Mouse (Mus musculus) limb, embryonic 12.5 days (tissue): ENCODE measurements around the gene Utp4. TPM values are rescaled to one million over a fixed set of nuclear protein-coding genes. Genes with fewer than 3 reads are reported as not detected.
"Not testable (repeated sequence)": the region's sequence is repeated elsewhere in the genome, so short reads cannot be mapped to it uniquely, and the experiment has no call there.

ENCODE experiments used
- ATAC-seq: fragments of 200-750 bp; cut with Nextera tagmentation; 2 replicates; pipeline ENCODE4 v1.8.0; 2017; ENCODE audit warnings: low read depth, moderate TSS enrichment; ENCODE audit not compliant: insufficient number of reproducible peaks, insufficient read depth, low FRiP score, low TSS enrichment
- H3K27ac ChIP-seq: fragments of 300-500 bp; sonication (generic); 2 replicates; pipeline ENCODE4 v1.5.1; 2016; ENCODE audit warnings: mild to moderate bottlenecking, moderate library complexity
- H3K27me3 ChIP-seq: fragments of 300-500 bp; sonication (generic); 2 replicates; pipeline ENCODE4 v1.6.1; 2016; ENCODE audit warnings: mild to moderate bottlenecking, moderate library complexity
- H3K36me3 ChIP-seq: fragments of 300-500 bp; sonication (generic); 2 replicates; pipeline ENCODE4 v1.6.1; 2016; ENCODE audit warnings: mild to moderate bottlenecking, moderate library complexity
- H3K4me1 ChIP-seq: fragments of 300-500 bp; sonication (generic); replicated peaks from 2 replicates; pipeline ENCODE4 v1.6.1; 2016
- H3K4me2 ChIP-seq: fragments of 300-500 bp; sonication (generic); 2 replicates; pipeline ENCODE4 v1.6.1; 2016; ENCODE audit warnings: mild to moderate bottlenecking, moderate library complexity
- H3K4me3 ChIP-seq: fragments of 300-500 bp; sonication (generic); replicated peaks from 2 replicates; pipeline ENCODE4 v1.5.1; 2016; ENCODE audit warnings: mild to moderate bottlenecking
- H3K9ac ChIP-seq: fragments of 300-500 bp; sonication (generic); replicated peaks from 2 replicates; pipeline ENCODE4 v1.6.1; 2016; ENCODE audit warnings: mild to moderate bottlenecking, moderate library complexity
- H3K9me3 ChIP-seq: fragments of 300-500 bp; sonication (generic); 2 replicates; pipeline ENCODE4 v1.6.1; 2016; ENCODE audit warnings: mild to moderate bottlenecking, moderate library complexity
- WGBS: fragments of 180-500 bp; shearing (Covaris S2); methylation state at CpG from one replicate; pipeline ENCODE4 v1.1.7; 2016; 5-methylcytosine and 5-hydroxymethylcytosine counted together
- polyA plus RNA-seq: library from polyadenylated mRNA; unstranded; fragments of >200 nt; fragmentation: Nextera tagmentation; extraction: Ambion mirVana; gene quantifications from 2 replicates; pipeline ENCODE4 v1.2.1, GENCODE M21; 2016

Utp4 gene
- polyA plus RNA-seq, 1 experiment from 2014 or later, result 67.9 TPM

DNA sequence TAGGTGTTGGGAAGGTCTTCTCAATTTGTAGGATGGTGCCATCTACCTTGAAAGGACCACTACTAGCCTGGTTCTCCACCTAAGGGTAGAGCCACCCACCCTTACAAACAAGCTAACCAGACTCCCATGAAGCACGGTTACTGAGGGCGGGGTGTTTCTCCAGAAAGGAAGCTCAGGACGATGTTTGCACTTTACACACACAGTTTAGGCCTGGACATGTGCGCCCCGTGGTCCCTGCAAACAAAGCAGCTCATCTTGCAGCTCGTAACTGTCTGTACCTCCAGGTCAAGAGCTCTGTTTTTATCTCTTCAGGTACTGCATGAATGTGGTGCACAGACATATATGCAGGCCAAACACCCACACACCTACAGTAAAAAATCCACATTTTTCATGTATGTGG lies 13.2 kb downstream of the Utp4 start:
- Histone ChIP-seq H3K4me1 (no peaks in the 10 kb centered on the region), H3K4me3 (no peak overlapping the region), H3K27me3 (no peaks in the 10 kb centered on the region), H3K4me2 (no peak overlapping the region), H3K9me3 (no peaks in the 10 kb centered on the region), H3K9ac (no peak overlapping the region), H3K27ac (no peak overlapping the region), H3K36me3 (peaks cover 87% of the 10 kb centered on the region)
- no peak for ATAC-seq
- WGBS, result 93% methylated on average over 6 of the region's 6 CpGs

DNA sequence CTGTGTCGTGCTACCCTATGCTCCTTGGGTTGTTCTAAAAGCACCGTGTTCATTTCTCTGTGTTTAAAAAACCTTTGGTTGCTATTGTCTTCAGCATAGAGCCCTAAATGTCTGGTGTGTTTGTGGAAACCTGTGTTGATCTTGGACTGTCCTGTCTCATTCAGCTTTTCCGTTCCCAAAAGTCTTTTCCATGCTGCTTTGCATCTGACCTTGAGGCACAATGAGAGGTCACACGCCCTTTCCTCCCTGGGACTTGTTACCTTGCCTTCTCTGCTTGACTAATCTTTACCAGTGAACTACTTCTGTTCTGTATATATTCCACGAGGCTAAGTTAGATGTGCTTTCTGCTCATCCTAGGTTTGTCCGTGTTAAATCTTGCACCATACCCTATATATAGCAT lies 14.0 kb downstream of the Utp4 start:
- ATAC-seq, result no peak
- H3K36me3 ChIP-seq, result peaks cover 87% of the 10 kb centered on the region
- no peak overlapping the region for H3K9ac ChIP-seq
- no peaks in the 10 kb centered on the region for H3K4me1 ChIP-seq
- no peaks in the 10 kb centered on the region for H3K27me3 ChIP-seq
- H3K9me3 ChIP-seq, result no peaks in the 10 kb centered on the region
- no peak overlapping the region for H3K27ac ChIP-seq
- 94% methylated on average over 6 of the region's 6 CpGs for WGBS
- no peak overlapping the region for H3K4me2 ChIP-seq
- H3K4me3 ChIP-seq, result no peak overlapping the region

- Histone ChIP-seq H3K27me3 (no peaks in the 10 kb centered on the region), H3K9ac (no peak overlapping the region), H3K4me2 (no peak overlapping the region), H3K4me3 (no peak overlapping the region), H3K27ac (no peak overlapping the region), H3K36me3 (peaks cover 85% of the 10 kb centered on the region), H3K9me3 (no peaks in the 10 kb centered on the region), H3K4me1 (no peaks in the 10 kb centered on the region)
- ATAC-seq, result no peak
- 96% methylated on average over 7 of the region's 7 CpGs for WGBS
Observed at GRCm38 (mm10) chr8:106908291-106908690, 14.9 kb downstream of the Utp4 start.

DNA sequence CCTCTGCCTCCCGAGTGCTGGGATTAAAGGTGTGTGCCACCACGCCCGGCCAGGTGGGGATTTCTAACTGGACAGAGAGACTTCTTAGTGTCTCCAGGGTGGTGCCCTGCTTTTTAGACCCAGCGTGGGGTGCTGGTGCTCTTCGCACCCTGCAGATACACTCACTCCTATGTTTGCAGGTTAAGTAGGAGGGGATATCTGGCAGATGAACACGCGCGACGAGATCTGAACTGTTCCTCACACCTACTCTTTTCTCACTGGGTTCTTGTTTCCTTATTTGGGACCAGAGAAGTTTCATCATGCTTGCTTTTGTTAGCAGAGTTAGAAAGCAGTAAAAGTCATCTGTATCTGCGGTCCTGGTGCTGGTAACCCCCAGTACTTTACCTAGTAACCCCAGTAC lies 20.2 kb downstream of the Utp4 start:
- WGBS, result 97% methylated on average over 10 of the region's 10 CpGs
- H3K4me1 ChIP-seq, result no peaks in the 10 kb centered on the region
- no peak overlapping the region for H3K4me3 ChIP-seq
- no peak overlapping the region for H3K9ac ChIP-seq
- no peak for ATAC-seq
- no peaks in the 10 kb centered on the region for H3K9me3 ChIP-seq
- no peak overlapping the region for H3K4me2 ChIP-seq
- no peak overlapping the region for H3K27ac ChIP-seq
- H3K36me3 ChIP-seq, result peaks cover 84% of the 10 kb centered on the region
- no peaks in the 10 kb centered on the region for H3K27me3 ChIP-seq

DNA sequence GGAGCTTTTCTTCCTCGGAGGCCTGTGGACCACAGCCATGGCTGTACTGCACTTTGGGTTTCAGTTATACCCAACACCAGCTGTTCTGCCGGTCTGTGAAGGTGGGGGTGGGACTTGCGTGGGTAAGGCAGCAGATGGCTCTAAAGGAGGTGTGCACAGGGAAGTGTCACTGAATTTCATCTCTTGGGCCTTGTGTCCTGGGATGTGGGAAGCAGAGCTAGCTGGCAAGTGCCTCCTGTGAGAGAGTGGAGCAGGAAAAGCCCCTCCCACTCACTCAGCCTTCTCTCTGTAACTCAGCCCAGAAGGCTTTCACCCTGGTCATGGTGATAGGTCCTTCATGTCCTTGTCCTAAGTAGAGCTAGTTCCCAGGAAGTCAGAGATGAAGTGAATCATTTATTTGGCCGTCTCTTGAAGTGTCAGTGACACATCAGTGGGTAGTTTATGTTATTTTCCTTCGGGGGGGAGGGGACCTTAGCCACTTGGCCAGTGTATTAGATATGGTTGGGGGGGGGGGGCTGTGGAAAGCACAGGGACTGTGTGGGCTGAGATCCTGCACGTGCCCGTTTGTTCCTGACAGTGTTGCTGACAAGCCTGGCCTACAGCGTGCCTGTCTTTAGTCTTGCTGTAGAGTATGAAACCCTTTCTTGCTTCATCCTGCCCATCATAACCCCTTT lies 26.4 kb downstream of the Utp4 start:
- Histone ChIP-seq H3K9me3 (no peaks in the 10 kb centered on the region), H3K27ac (no peak overlapping the region), H3K4me2 (no peak overlapping the region), H3K4me1 (0 out of 2 replicates have a peak, but pooled peaks cover 3% of the 10 kb centered on the region), H3K27me3 (no peaks in the 10 kb centered on the region), H3K9ac (no peak overlapping the region), H3K36me3 (peaks cover 85% of the 10 kb centered on the region), H3K4me3 (no peak overlapping the region)
- ATAC-seq, result no peak
- WGBS, result 91% methylated on average over 8 of the region's 8 CpGs

GRCm38 (mm10) chr8:106920395-106920741 lies 26.9 kb downstream of the Utp4 start:
- no peak overlapping the region for H3K27ac ChIP-seq
- 97% methylated on average over 5 of the region's 5 CpGs for WGBS
- no peak overlapping the region for H3K4me2 ChIP-seq
- no peak overlapping the region for H3K9ac ChIP-seq
- no peaks in the 10 kb centered on the region for H3K9me3 ChIP-seq
- peaks cover 80% of the 10 kb centered on the region for H3K36me3 ChIP-seq
- no peaks in the 10 kb centered on the region for H3K27me3 ChIP-seq
- H3K4me3 ChIP-seq, result no peak overlapping the region
- no peak for ATAC-seq
- H3K4me1 ChIP-seq, result 0 out of 2 replicates have a peak, but pooled peaks cover 3% of the 10 kb centered on the region

- Histone ChIP-seq H3K27ac (no peak overlapping the region), H3K9me3 (no peaks in the 10 kb centered on the region), H3K27me3 (no peaks in the 10 kb centered on the region), H3K4me3 (no peak overlapping the region), H3K9ac (no peak overlapping the region), H3K36me3 (peaks cover 44% of the 10 kb centered on the region), H3K4me1 (peaks cover 4% of the 10 kb centered on the region; the same call in 1 of the 2 replicates), H3K4me2 (no peak overlapping the region)
- WGBS, result 84% methylated on average over 4 of the region's 4 CpGs
- no peak for ATAC-seq
Observed at GRCm38 (mm10) chr8:106924057-106924456, 30.6 kb downstream of the Utp4 start.

GRCm38 (mm10) chr8:106924904-106925349 lies 31.5 kb downstream of the Utp4 start:
- WGBS, result 88% methylated on average over 8 of the region's 8 CpGs
- Histone ChIP-seq H3K27me3 (no peaks in the 10 kb centered on the region), H3K27ac (no peak overlapping the region)

DNA sequence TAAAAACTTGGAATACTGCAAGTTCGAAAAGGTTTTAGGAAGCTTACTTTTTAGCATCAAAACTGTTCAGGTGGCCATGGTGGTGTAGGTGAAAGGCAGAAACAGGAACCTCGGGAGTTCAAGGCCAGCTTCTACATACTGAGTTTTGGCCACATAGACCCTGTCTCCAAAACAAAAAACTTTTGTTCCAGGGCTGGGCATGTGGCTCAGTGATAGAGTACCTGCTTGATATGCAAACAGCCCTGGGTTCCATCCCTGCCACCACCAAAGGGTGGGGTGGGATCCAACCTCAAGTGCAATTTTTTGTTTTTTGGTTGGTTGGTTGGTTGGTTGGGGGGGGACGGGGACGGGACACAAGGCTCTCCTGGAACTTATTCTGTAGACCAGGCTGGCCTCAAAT lies 32.0 kb downstream of the Utp4 start:
- H3K27me3 ChIP-seq, result no peaks in the 10 kb centered on the region
- H3K36me3 ChIP-seq, result peaks cover 30% of the 10 kb centered on the region
- H3K27ac ChIP-seq, result no peak overlapping the region
- H3K4me1 ChIP-seq, result peaks cover 16% of the 10 kb centered on the region
- 86% methylated on average over 4 of the region's 4 CpGs for WGBS
- H3K9me3 ChIP-seq, result no peaks in the 10 kb centered on the region
- no peak for ATAC-seq
- H3K4me2 ChIP-seq, result no peak overlapping the region
- no peak overlapping the region for H3K4me3 ChIP-seq
- H3K9ac ChIP-seq, result no peak overlapping the region

More at GRCm38 (mm10) chr8:106924904-106925349, 31.5 kb downstream of the Utp4 start:
- ATAC-seq, result no peak
- H3K36me3 ChIP-seq, result peaks cover 35% of the 10 kb centered on the region
- H3K4me2 ChIP-seq, result no peak overlapping the region
- H3K4me3 ChIP-seq, result no peak overlapping the region
- no peaks in the 10 kb centered on the region for H3K9me3 ChIP-seq
- peaks cover 13% of the 10 kb centered on the region for H3K4me1 ChIP-seq
- H3K9ac ChIP-seq, result no peak overlapping the region

DNA sequence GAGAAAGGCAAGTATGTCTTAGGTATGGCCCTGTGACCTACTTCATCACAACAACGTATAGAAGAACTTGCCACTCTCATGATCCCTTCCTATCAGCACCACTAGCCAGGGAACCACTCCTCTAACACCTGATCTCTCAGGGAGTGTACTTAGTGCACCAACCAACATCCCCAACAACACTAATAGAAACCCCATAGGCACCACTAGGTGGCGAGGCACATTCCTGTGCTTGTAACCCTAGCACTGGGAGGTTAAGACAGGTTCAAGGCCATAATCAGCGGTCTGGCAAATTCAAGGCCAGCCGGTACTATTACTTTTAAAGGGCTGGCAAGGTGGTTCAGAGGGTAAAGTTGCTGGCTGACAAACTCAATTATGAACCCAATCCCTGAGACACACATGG lies 33.8 kb downstream of the Utp4 start:
- H3K9ac ChIP-seq, result no peak overlapping the region

GRCm38 (mm10) chr8:106928182-106928581 lies 34.7 kb downstream of the Utp4 start:
- H3K4me2 ChIP-seq, H3K4me3 ChIP-seq, ATAC-seq, H3K36me3 ChIP-seq, H3K9ac ChIP-seq, H3K9me3 ChIP-seq, H3K27ac ChIP-seq, H3K27me3 ChIP-seq: not testable (repeated sequence)
- peaks cover 37% of the 10 kb centered on the region for H3K4me1 ChIP-seq
- WGBS, result 95% methylated on average over 11 of the region's 11 CpGs

More for the DNA sequence above, 33.8 kb downstream of the Utp4 start:
- Histone ChIP-seq H3K36me3 (peaks cover 14% of the 10 kb centered on the region), H3K4me3 (no peak overlapping the region), H3K27ac (no peak overlapping the region), H3K4me1 (peaks cover 29% of the 10 kb centered on the region), H3K9me3 (no peaks in the 10 kb centered on the region), H3K4me2 (no peak overlapping the region), H3K27me3 (no peaks in the 10 kb centered on the region)
- ATAC-seq, result no peak
- 56% methylated on average over 4 of the region's 4 CpGs for WGBS
